Mouse (Mus musculus): Measurements from ENCODE around the gene Wrap53.

DNA sequence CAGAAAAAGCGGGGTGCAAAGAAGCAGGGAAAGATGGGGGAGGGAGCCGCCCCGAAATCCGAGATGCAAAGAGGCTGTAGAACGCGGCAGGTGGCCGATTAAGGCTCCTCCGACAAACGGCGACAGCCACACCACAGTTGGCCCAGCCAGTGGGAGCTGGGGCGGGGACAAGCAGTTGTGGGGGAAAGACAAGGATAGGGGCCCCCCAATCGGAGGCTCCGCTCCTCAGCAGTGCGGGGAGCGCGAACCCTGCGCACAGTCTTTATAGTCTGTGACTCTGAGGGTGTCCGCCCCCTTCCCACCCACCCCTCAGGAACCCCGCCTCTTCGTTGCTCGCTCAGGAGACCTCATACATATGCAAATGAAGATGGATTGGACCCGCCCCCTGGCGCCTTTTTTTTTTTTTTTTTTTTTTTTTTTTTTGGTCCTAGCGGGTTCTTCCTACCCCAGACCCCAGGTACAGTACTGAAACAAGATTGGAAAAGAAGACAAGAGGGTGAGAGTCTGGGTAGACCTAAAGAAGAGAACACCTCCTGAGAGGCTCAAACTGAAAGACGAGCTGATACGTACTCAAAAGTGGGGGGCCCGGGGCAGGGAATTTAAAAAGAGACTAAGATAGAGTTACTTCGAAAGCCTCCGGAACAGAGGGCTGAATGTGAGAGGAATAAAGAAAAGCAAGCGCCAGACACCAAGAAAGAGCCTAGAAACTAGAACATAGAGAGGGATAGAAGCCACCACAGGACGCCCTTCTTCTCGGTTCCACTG lies 25.9 kb upstream of the Wrap53 start, which contains the start of gene Atp1b2:
- TF ChIP-seq CTCF (IDR thresholded peaks at IDR 0.05; ENCODE audit: insufficient read depth, low read depth, low read length), result no peak
- peak; percentile 97 for TF ChIP-seq POLR2A (IDR thresholded peaks at IDR 0.05; ENCODE audit: insufficient read depth, low read depth, low read length)
